Mouse (Mus musculus) thymus, postnatal 4 days (tissue): ENCODE data around the gene Kcnab2.

Experiments used
- DNase-seq: peaks from one replicate; pipeline ENCODE4 v3.0.0; 2021

The Kcnab2 gene

GRCm38 (mm10) chr4:152477466-152478223, at the start of gene Kcnab2:
Kcnab2 (minus strand) TSS chr4:152477871.
- peak; percentile 100 for DNase-seq

- DNase-seq: peak; percentile 82
Observed at GRCm38 (mm10) chr4:152520083-152520482, 42.4 kb upstream of the Kcnab2 start.

GRCm38 (mm10) chr4:152519106-152519505, 41.4 kb upstream of the Kcnab2 start:
- DNase-seq: no peak

GRCm38 (mm10) chr4:152514884-152515283, 37.2 kb upstream of the Kcnab2 start:
- no peak for DNase-seq

- no peak for DNase-seq
Observed at GRCm38 (mm10) chr4:152512221-152512925, 34.7 kb upstream of the Kcnab2 start.

GRCm38 (mm10) chr4:152494360-152494879, 16.7 kb upstream of the Kcnab2 start:
- no peak for DNase-seq

- DNase-seq: peak; percentile 95
Observed at GRCm38 (mm10) chr4:152491250-152491899, 13.7 kb upstream of the Kcnab2 start.

- no peak for DNase-seq
Observed at GRCm38 (mm10) chr4:152490311-152490710, 12.6 kb upstream of the Kcnab2 start.

- DNase-seq: no peak
Observed at GRCm38 (mm10) chr4:152488046-152488445, 10.4 kb upstream of the Kcnab2 start.

GRCm38 (mm10) chr4:152480426-152480825, 2.8 kb upstream of the Kcnab2 start:
- no peak for DNase-seq

- no peak for DNase-seq
Observed at GRCm38 (mm10) chr4:152478224-152478567, 525 bp upstream of the Kcnab2 start.

GRCm38 (mm10) chr4:152477106-152477465, 585 bp downstream of the Kcnab2 start:
- no peak for DNase-seq

- DNase-seq: no peak
Observed at GRCm38 (mm10) chr4:152476427-152477023, 1.1 kb downstream of the Kcnab2 start, which contains the start of gene Nphp4. Nphp4 (plus strand) TSS chr4:152476706.

- no peak for DNase-seq
Observed at GRCm38 (mm10) chr4:152475941-152476340, 1.7 kb downstream of the Kcnab2 start.

- DNase-seq: no peak
Observed at GRCm38 (mm10) chr4:152467951-152468350, 9.7 kb downstream of the Kcnab2 start.

- DNase-seq: no peak
Observed at GRCm38 (mm10) chr4:152466601-152467000, 11.1 kb downstream of the Kcnab2 start.

- DNase-seq: no peak
Observed at GRCm38 (mm10) chr4:152465116-152465515, 12.6 kb downstream of the Kcnab2 start.

- no peak for DNase-seq
Observed at GRCm38 (mm10) chr4:152463147-152463546, 14.5 kb downstream of the Kcnab2 start.

- DNase-seq: no peak
Observed at GRCm38 (mm10) chr4:152462516-152462915, 15.2 kb downstream of the Kcnab2 start.

GRCm38 (mm10) chr4:152457673-152458072, 20.0 kb downstream of the Kcnab2 start:
- DNase-seq: no peak

GRCm38 (mm10) chr4:152456609-152457008, 21.1 kb downstream of the Kcnab2 start:
- no peak for DNase-seq

- no peak for DNase-seq
Observed at GRCm38 (mm10) chr4:152454153-152454552, 23.5 kb downstream of the Kcnab2 start.

GRCm38 (mm10) chr4:152453079-152453478, 24.6 kb downstream of the Kcnab2 start:
- no peak for DNase-seq
